Mouse (Mus musculus): ENCODE data around the gene Snf8. TPM values are rescaled to one million over a fixed set of nuclear protein-coding genes. Genes with fewer than 3 reads are reported as not detected.
A peak's percentile ranks its signal among the peaks of the same experiment; 100 is the strongest.

The Snf8 gene
- total and polyA plus RNA-seq, 2 experiments from 2014 or later, result 36.7 to 120 TPM

DNA sequence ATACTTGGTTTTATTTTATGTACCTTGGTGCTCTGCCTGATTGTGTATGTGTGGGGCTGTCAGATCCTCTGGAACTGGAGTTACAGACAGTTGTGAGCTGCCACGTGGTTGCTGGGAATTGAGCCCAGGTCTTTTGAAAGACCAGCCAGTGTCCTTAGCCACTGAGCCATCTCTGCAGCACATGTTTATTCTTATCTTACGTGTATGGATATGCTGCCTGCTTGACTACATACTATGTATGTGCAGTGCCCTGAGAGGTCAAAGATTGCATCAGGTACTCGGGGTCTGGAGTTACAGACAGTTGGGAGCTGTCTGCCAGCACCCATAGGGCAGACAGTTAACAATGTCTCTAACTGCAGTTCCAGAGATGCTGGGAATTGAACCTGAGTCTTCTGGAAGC lies 48.0 kb downstream of the Snf8 start:
- ATAC-seq, result no peak
- Histone ChIP-seq H3K4me3 (ENCODE audit: low read depth, low read length) (no peak overlapping the region), H3K27ac (ENCODE audit: low read depth, low read length) (no peak overlapping the region), H3K4me1 (ENCODE audit: insufficient read depth) (no peaks in the 10 kb centered on the region), H3K36me3 (ENCODE audit: insufficient read depth) (no peaks in the 10 kb centered on the region), H3K27me3 (ENCODE audit: insufficient read depth, low read length) (no peaks in the 10 kb centered on the region), H3K4me2 (ENCODE audit: low read depth) (no peak overlapping the region), H3K9me3 (ENCODE audit: low read length) (no peaks in the 10 kb centered on the region), H3K9ac (no peak overlapping the region)
- no peak for DNase-seq
- TF ChIP-seq CTCF (IDR thresholded peaks at IDR 0.05; ENCODE audit: low read depth), result no peak
- WGBS, result 70% methylated on average over 3 of the region's 3 CpGs

DNA sequence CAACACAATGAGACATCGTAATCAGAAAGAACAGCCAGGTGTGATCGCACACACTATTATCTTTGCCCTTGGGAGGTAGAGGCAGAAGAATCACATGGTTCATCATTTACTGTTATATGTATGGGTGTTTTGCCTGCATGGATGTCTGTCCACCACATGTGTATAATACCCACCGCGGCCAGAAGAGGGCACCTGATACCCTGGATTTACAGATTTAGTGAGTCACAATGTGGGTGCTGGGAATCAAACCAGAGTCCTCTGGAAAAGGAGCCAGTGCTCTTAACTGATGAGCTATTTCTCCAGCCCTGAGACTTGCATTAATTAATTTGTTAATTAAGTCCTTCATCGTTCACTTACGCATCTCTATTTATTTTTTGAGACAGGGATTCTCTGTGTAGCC lies 53.3 kb downstream of the Snf8 start:
- H3K27me3 ChIP-seq (ENCODE audit: insufficient read depth, low read length), result no peaks in the 10 kb centered on the region
- no peak overlapping the region for H3K4me3 ChIP-seq (ENCODE audit: low read depth, low read length)
- WGBS, result 91% methylated on average over 6 of the region's 6 CpGs
- H3K9ac ChIP-seq, result no peak overlapping the region
- H3K27ac ChIP-seq (ENCODE audit: low read depth, low read length), result no peak overlapping the region
- H3K9me3 ChIP-seq (ENCODE audit: low read length), result 0 out of 2 replicates have a peak, but pooled peaks cover 3% of the 10 kb centered on the region
- TF ChIP-seq CTCF (IDR thresholded peaks at IDR 0.05; ENCODE audit: low read depth), result no peak
- H3K4me1 ChIP-seq (ENCODE audit: insufficient read depth), result no peaks in the 10 kb centered on the region
- ATAC-seq (no peak), DNase-seq (no peak)
- no peaks in the 10 kb centered on the region for H3K36me3 ChIP-seq (ENCODE audit: insufficient read depth)
- H3K4me2 ChIP-seq (ENCODE audit: low read depth), result no peak overlapping the region

DNA sequence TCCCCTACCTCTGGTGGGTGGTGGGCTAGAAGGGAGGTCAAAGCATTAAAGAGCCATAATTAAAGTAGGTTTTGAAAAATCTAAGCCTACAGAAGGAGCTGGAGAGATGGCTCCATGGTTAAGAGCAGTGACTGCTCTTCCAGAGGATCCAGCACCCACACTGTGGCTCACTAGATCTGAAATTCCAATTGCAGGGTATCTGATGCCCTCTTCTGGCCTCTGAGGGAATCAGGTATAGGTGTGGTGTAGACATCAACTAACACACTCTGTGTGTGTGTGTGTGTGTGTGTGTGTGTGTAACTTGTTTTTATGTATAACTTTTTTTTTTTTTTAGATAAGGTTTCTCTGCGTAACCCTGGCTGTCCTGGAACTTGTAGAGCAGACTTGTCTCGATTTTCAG lies 56.4 kb downstream of the Snf8 start:
- TF ChIP-seq CTCF (IDR thresholded peaks at IDR 0.05; ENCODE audit: low read depth), result no peak; the same call in 1 of the 2 replicates
- Histone ChIP-seq H3K27ac (ENCODE audit: low read depth, low read length) (no peak overlapping the region), H3K27me3 (ENCODE audit: insufficient read depth, low read length) (no peaks in the 10 kb centered on the region), H3K4me1 (ENCODE audit: insufficient read depth) (no peaks in the 10 kb centered on the region), H3K9ac (no peak overlapping the region), H3K4me2 (ENCODE audit: low read depth) (no peak overlapping the region), H3K4me3 (ENCODE audit: low read depth, low read length) (no peak overlapping the region), H3K9me3 (ENCODE audit: low read length) (0 out of 2 replicates have a peak, but pooled peaks cover 3% of the 10 kb centered on the region), H3K36me3 (ENCODE audit: insufficient read depth) (no peaks in the 10 kb centered on the region)
- WGBS, result 75% methylated on average over 2 of the region's 2 CpGs
- no peak for ATAC-seq
- no peak for DNase-seq

DNA sequence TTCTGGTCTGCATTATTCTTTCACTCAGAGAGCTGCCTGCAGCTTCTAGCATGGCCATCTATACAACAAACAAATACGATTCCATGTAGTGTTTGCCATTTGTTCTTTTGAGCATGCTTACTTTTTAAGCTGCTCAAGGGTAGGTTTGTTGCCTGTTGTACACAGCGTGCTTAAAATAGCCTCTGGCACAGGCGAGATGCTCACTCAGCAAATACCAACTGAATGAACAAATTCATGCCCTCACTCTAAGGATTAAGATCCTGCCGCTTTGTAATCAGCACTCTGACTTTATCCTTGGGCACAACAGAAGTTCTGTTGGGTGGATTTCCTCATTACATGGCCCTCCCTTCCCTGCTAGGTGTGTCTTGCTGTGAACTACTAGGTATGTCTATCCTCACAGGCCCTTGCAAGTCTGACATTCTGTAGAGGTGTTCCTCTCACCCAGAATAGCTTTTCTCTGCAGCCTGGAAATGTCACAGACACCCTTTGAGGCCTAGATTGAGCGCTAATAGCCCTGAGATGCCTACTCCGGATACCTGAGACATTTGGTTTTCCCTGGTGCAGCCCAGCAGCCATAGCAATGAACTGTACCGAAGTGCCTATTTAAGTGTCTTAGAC lies 58.1 kb downstream of the Snf8 start:
- Histone ChIP-seq H3K36me3 (ENCODE audit: insufficient read depth) (no peaks in the 10 kb centered on the region), H3K9me3 (ENCODE audit: low read length) (0 out of 2 replicates have a peak, but pooled peaks cover 3% of the 10 kb centered on the region), H3K9ac (no peak overlapping the region), H3K27me3 (ENCODE audit: insufficient read depth, low read length) (no peaks in the 10 kb centered on the region), H3K4me3 (ENCODE audit: low read depth, low read length) (no peak overlapping the region), H3K4me2 (ENCODE audit: low read depth) (no peak overlapping the region), H3K27ac (ENCODE audit: low read depth, low read length) (no peak overlapping the region), H3K4me1 (ENCODE audit: insufficient read depth) (no peaks in the 10 kb centered on the region)
- WGBS, result 30% methylated on average over 7 of the region's 7 CpGs
- no peak for DNase-seq
- TF ChIP-seq CTCF (IDR thresholded peaks at IDR 0.05; ENCODE audit: low read depth), result no peak
- no peak for ATAC-seq

DNA sequence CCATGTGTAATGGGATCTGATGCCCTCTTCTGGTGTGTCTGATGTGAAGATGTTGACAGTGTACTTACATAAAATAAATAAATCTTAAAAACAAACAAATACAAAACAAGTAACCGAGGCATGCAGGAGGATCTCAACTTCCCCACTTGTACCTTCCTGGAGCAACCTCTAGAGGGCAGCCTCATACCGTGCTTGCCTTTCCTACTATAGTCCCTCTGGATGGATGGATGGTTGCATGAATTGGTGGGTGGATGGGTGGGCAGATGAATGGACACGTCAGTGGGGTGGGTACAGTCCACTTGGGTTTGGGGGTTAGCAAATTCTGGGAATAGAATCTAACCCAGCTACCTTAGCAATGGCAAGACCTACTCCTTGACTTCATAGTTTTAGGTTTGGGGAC lies 58.7 kb downstream of the Snf8 start:
- H3K4me3 ChIP-seq (ENCODE audit: low read depth, low read length), result no peak overlapping the region
- ATAC-seq (no peak), DNase-seq (peak; percentile 27)
- no peak overlapping the region for H3K9ac ChIP-seq
- H3K36me3 ChIP-seq (ENCODE audit: insufficient read depth), result no peaks in the 10 kb centered on the region
- TF ChIP-seq CTCF (IDR thresholded peaks at IDR 0.05; ENCODE audit: low read depth), result peak; percentile 81
- no peaks in the 10 kb centered on the region for H3K27me3 ChIP-seq (ENCODE audit: insufficient read depth, low read length)
- no peaks in the 10 kb centered on the region for H3K4me1 ChIP-seq (ENCODE audit: insufficient read depth)
- no peaks in the 10 kb centered on the region for H3K9me3 ChIP-seq (ENCODE audit: low read length)
- H3K4me2 ChIP-seq (ENCODE audit: low read depth), result no peak overlapping the region
- H3K27ac ChIP-seq (ENCODE audit: low read depth, low read length), result no peak overlapping the region
- WGBS, result 10% methylated on average over 3 of the region's 3 CpGs

Other genes with a start within 250 kb of the Snf8 start
- gene Phospho1, start 210.4 kb upstream of the Snf8 start, total RNA-seq (2014; rRNA removed), result 0.90 and 2.7 TPM in 2 replicates
- gene Phospho1, start 210.4 kb upstream of the Snf8 start, polyA plus RNA-seq (2015; fragmentation: Nextera tagmentation; extraction: Ambion mirVana), result not detected in 2 replicates
- gene Gngt2, start 197.7 kb upstream of the Snf8 start, total RNA-seq (2014; rRNA removed), result 1.0 and 1.6 TPM in 2 replicates
- 1.9 and 2.9 TPM in 2 replicates for gene Gngt2, start 197.7 kb upstream of the Snf8 start, polyA plus RNA-seq (2015; fragmentation: Nextera tagmentation; extraction: Ambion mirVana)
- 0.19 and 0.62 TPM in 2 replicates for gene Abi3, start 192.4 kb upstream of the Snf8 start, total RNA-seq (2014; rRNA removed)
- gene Abi3, start 192.4 kb upstream of the Snf8 start, polyA plus RNA-seq (2015; fragmentation: Nextera tagmentation; extraction: Ambion mirVana), result 1.4 and 1.5 TPM in 2 replicates
- gene B4galnt2, start 120.0 kb upstream of the Snf8 start, total RNA-seq (2014; rRNA removed), result not detected in 2 replicates
- not detected in 2 replicates for gene B4galnt2, start 120.0 kb upstream of the Snf8 start, polyA plus RNA-seq (2015; fragmentation: Nextera tagmentation; extraction: Ambion mirVana)
- gene Igf2bp1, start 28.9 kb upstream of the Snf8 start, total RNA-seq (2014; rRNA removed), result 3.0 and 3.3 TPM in 2 replicates
- 1.8 and 2.5 TPM in 2 replicates for gene Igf2bp1, start 28.9 kb upstream of the Snf8 start, polyA plus RNA-seq (2015; fragmentation: Nextera tagmentation; extraction: Ambion mirVana)
- gene Gip, start 10.3 kb upstream of the Snf8 start, total RNA-seq (2014; rRNA removed), result not detected in 2 replicates
- not detected in 2 replicates for gene Gip, start 10.3 kb upstream of the Snf8 start, polyA plus RNA-seq (2015; fragmentation: Nextera tagmentation; extraction: Ambion mirVana)
- 54.9 and 56.2 TPM in 2 replicates for gene Ube2z, start 30.5 kb downstream of the Snf8 start, total RNA-seq (2014; rRNA removed)
- 29.4 and 35.4 TPM in 2 replicates for gene Ube2z, start 30.5 kb downstream of the Snf8 start, polyA plus RNA-seq (2015; fragmentation: Nextera tagmentation; extraction: Ambion mirVana)
- gene Atp5g1, start 40.8 kb downstream of the Snf8 start, total RNA-seq (2014; rRNA removed), result 348 and 355 TPM in 2 replicates
- 925 and 1,026 TPM in 2 replicates for gene Atp5g1, start 40.8 kb downstream of the Snf8 start, polyA plus RNA-seq (2015; fragmentation: Nextera tagmentation; extraction: Ambion mirVana)
- not detected in 2 replicates for gene Calcoco2, start 77.1 kb downstream of the Snf8 start, total RNA-seq (2014; rRNA removed)
- 0.10 TPM in 1 of 2 replicates, not detected in the other for gene Calcoco2, start 77.1 kb downstream of the Snf8 start, polyA plus RNA-seq (2015; fragmentation: Nextera tagmentation; extraction: Ambion mirVana)
- gene Ttll6, start 98.9 kb downstream of the Snf8 start, total RNA-seq (2014; rRNA removed), result 0.43 and 0.54 TPM in 2 replicates
- gene Ttll6, start 98.9 kb downstream of the Snf8 start, polyA plus RNA-seq (2015; fragmentation: Nextera tagmentation; extraction: Ambion mirVana), result 0.19 and 0.31 TPM in 2 replicates
- gene Hoxb13, start 159.4 kb downstream of the Snf8 start, total RNA-seq (2014; rRNA removed), result not detected in 2 replicates
- gene Hoxb13, start 159.4 kb downstream of the Snf8 start, polyA plus RNA-seq (2015; fragmentation: Nextera tagmentation; extraction: Ambion mirVana), result not detected in 2 replicates
- gene Hoxb9, start 236.6 kb downstream of the Snf8 start, total RNA-seq (2014; rRNA removed), result not detected in 2 replicates
- gene Hoxb9, start 236.6 kb downstream of the Snf8 start, polyA plus RNA-seq (2015; fragmentation: Nextera tagmentation; extraction: Ambion mirVana), result not detected in 2 replicates
- not detected in 2 replicates for gene Hoxb8, start 247.0 kb downstream of the Snf8 start, total RNA-seq (2014; rRNA removed)
- gene Hoxb8, start 247.0 kb downstream of the Snf8 start, polyA plus RNA-seq (2015; fragmentation: Nextera tagmentation; extraction: Ambion mirVana), result not detected in 2 replicates

All from forebrain, postnatal 0 days (tissue).